Mouse (Mus musculus) kidney, adult 2 months (tissue): ENCODE measurements at regions not wholly inside any gene's neighbourhood (a gene's known extent, or its start where the extent isn't known, plus 50 kb on each side); places are given as distances from the start of the nearest gene placed in this dataset.

Experiments used
- CTCF ChIP-seq: fragments of 200-500 bp; conservative IDR thresholded peaks from 2 replicates; pipeline ENCODE4 v1.5.1; 2011; ENCODE audit warnings: low read depth, mild to moderate bottlenecking, control low read depth, low read length, moderate library complexity, mixed read lengths; ENCODE audit not compliant: insufficient read depth, insufficient read length
- POLR2A ChIP-seq: fragments of 200-500 bp; IDR thresholded peaks from one replicate; pipeline ENCODE4 v1.6.1; 2011; ENCODE audit warnings: low read depth, low read length, control low read depth

DNA sequence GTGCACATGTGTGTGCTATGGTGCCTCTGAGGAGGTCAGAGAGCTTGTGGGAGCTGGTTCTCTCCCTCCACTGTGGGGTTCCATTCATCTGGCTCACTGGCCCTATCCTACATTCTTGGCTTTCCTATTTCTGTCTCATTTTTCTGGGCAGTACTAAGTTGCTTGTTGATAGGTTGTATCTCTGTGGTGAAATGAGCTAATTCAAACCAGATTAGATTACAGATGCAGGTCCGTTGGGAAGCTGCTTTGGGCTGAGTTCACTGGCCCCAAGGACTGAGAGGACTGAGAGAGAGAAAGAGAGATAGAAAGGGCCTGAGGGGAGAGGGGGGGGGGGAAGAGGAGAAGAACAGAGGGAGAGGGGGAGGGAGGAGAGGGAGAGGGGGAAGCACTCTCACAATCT lies 83.5 kb downstream of the Rpl14 start:
- TF ChIP-seq CTCF: no peak
- TF ChIP-seq POLR2A: no peak
